Comparison of ENCODE assay signal across 7 mouse cellular contexts in the genomic region with DNA sequence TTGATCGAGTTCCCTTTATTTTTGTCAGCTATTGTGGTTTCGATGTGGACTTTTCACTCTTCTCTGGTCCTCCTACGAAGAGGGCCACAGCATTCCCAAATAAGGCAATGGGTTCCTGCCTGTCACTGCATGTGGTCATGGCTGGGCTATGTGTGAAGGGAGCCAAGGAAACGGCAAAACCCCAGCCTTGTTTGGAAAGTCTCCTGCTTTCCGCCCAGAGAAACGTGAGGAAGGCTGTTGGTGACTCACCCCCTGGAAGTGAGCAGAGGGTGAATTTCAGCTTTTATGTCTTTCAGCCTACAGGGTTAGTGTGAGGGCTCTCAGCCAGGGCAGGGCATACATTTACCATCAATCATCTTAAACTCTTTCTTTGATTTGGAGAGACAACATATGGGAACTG.
DNase-seq lines count a peak whose midpoint lies in the region; ATAC-seq and TF ChIP-seq lines count a peak whose summit lies in the region.

No protein-coding gene starts in this region.

- intact Hi-C loops in gastrocnemius, adult 2 months (cut with DNase I), result loop anchor here (1.0 to 5.0 kb wide), 2 partner anchors 440 to 571 kb away; no protein-coding TSS in a partner anchor
- intact Hi-C loops in left cerebral cortex, postnatal 14 days (cut with DNase I), result loop anchor here (1.0 to 10.0 kb wide), 3 partner anchors 143 to 571 kb away; partner anchors contain the start of gene Tmsb4x

- H3K4me2 ChIP-seq in hindbrain, embryonic 12.5 days (replicated peaks), result no peak overlapping the region

- peaks cover 34% of the 10 kb centered on the region for H3K27me3 ChIP-seq in hindbrain, embryonic 12.5 days
- no peaks in the 10 kb centered on the region for H3K27me3 ChIP-seq in megakaryocyte, embryonic 14.5 days (replicated peaks)

- H3K9ac ChIP-seq in hindbrain, embryonic 12.5 days, result no peak overlapping the region

- H3K4me1 ChIP-seq in hindbrain, embryonic 12.5 days, result no peaks in the 10 kb centered on the region; the same call in 1 of the 2 replicates
- peaks cover 61% of the 10 kb centered on the region for H3K4me1 ChIP-seq in megakaryocyte, embryonic 14.5 days

- H3K9me3 ChIP-seq in hindbrain, embryonic 12.5 days (replicated peaks), result no peaks in the 10 kb centered on the region
- H3K9me3 ChIP-seq in megakaryocyte, embryonic 14.5 days, result 0 out of 2 replicates have a peak, but pooled peaks cover 4% of the 10 kb centered on the region

- H3K27ac ChIP-seq in gastrocnemius, adult 2 months, result peak overlapping the region; percentile 86
- H3K27ac ChIP-seq in hindbrain, embryonic 12.5 days, result peak overlapping the region; percentile 88

- TF ChIP-seq CTCF in gastrocnemius, adult 2 months (IDR thresholded peaks at IDR 0.05), result no peak

- DNase-seq in adrenal gland, adult (ENCODE audit: inconsistent age in 2 of 2, low spot score in 1 of 2), result peak; percentile 69 to 85
- peak; percentile 64 to 72 for DNase-seq in cerebellum, postnatal 10 days
- peak; percentile 61 for DNase-seq in gastrocnemius, adult 2 months
- DNase-seq in left cerebral cortex, postnatal 14 days (ENCODE audit: low spot score in 2 of 2), result peak; percentile 19 to 50
- DNase-seq in right cerebral cortex, postnatal 25 days, result peak; percentile 19

- H3K4me3 ChIP-seq in gastrocnemius, adult 2 months, result peak overlapping the region; percentile 66
- no peak overlapping the region for H3K4me3 ChIP-seq in hindbrain, embryonic 12.5 days
- H3K4me3 ChIP-seq in megakaryocyte, embryonic 14.5 days (replicated peaks), result peak overlapping the region; percentile 70

- ATAC-seq in hindbrain, embryonic 12.5 days (ENCODE audit: low FRiP score), result peak; percentile 58; the same call in 1 of the 2 replicates

- no peaks in the 10 kb centered on the region for H3K36me3 ChIP-seq in hindbrain, embryonic 12.5 days
- H3K36me3 ChIP-seq in megakaryocyte, embryonic 14.5 days (replicated peaks; ENCODE audit: low read length), result no peaks in the 10 kb centered on the region

- WGBS in hindbrain, embryonic 12.5 days, result 38% methylated on average over 6 of the region's 6 CpGs

Comparison
In these comparisons a context has a peak if more than half of its experiments do, and no peak if none do; other contexts are left out.
1. DNase-seq: peak in every context shown above with its lines; median percentile 77 in adrenal gland, adult; 68 in cerebellum, postnatal 10 days; 61 in gastrocnemius, adult 2 months; 34 in left cerebral cortex, postnatal 14 days; 19 in right cerebral cortex, postnatal 25 days.